Mouse (Mus musculus) c-Kit-positive CD71-negative TER-119-negative erythroid progenitor cells, embryonic 14.5 days (primary cell): ENCODE data around the gene Tmem63b.
"Not testable (repeated sequence)": the region's sequence is repeated elsewhere in the genome, so short reads cannot be mapped to it uniquely, and the experiment has no call there.

Experiments
- DNase-seq: peaks from one replicate; pipeline ENCODE4 v3.0.0-alpha.2; 2013; ENCODE audit warnings: low read depth

The Tmem63b gene

DNA sequence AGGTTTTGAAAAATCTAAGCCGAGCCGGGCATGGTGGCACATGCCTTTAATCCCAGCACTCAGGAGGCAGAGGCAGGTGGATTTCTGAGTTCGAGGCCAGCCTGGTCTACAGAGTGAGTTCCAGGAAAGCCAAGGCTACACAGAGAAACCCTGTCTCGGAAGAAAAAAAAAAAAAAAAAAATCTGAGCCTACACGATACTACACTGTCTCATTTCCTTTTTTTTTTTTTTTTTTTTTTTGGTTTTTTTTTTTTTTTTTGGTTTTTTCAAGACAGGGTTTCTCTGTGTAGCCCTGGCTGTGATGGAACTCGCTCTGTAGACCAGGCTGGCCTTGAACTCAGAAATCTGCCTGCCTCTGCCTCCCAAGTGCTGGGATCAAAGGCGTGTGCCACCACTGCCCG is 63.3 kb downstream of the Tmem63b start:
- not testable (repeated sequence) for DNase-seq

DNA sequence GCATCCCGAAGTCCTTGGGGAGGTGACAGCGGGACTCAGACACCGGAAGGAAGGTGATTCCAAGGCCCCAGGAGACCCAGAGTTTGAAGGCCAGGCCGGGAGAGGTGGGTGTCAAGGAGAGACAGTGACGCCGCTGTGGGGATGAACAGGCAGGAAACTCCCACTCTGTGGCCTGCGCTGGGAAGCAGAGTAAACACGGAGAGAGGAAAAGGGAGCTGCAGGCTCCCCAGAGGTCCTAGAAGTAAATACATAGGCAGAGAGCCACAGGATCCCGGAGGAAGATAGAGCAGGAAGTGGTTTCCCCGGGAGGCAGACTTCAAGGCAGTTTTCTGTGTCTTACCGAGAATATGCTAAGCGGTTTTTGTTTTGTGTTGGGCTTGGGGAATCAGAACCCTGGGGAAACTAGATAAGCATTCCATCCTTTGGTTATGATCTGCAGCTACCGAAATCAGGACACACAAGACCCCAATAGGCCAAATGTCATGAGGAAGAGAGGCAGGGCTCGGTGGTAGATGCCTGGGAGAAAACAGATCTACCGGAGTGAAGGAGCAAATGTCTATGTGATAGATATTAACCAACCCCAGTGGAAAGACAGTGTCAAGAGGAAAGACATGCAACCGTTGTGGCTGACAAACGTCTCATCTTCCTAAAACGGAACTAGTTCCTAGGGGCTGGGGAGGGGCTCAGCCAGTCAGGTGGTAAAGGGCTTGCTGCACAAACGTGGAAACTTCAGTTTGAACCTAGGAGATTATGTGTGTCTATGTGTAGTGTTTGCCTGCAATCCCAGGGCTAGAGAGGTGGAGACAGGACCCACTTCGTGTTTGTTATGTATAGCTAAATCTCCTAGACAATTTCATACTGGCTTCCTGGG is 67.1 kb downstream of the Tmem63b start:
- DNase-seq = no peak

DNA sequence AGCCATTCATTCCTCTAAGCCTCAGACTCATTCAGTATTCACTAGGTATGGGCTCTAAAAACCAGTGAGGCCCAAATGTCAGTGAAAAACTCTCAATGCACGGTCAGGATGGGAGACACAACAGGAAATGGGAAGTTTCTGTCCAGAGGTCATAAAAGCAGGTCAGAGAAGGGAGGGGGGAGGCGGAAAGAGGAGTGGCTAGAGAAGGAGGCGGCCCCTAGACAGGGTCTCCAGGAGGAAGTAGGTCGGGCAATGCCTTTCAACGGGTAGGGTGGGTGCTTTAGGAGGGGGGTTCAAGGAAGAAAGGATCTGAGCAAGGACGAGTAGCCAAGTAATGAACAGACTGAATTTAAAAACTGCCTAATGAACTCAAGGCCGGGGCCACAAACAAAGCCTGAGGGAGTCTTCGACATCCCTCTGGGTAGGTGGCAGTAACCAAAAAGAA is 67.7 kb downstream of the Tmem63b start:
- no peak for DNase-seq

DNA sequence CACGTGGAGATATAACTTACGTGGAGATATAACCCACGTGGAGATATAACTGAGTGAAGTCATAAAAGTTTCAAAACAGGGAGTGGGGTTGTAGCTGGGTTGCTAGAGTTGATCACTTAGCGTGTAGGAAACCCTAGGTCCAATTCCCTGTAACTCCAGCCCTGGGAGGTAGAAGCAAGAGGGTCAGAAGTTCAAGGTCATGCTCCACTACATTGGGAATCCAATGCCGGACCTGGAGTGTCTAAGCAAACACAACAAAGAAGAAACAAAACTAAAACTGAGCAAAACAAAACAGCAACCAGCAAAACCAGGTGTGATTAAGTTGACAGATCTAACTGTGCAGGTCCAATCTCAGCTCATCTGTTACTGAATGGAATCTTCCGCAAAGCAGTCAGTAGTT is 69.0 kb downstream of the Tmem63b start:
- no peak for DNase-seq

DNA sequence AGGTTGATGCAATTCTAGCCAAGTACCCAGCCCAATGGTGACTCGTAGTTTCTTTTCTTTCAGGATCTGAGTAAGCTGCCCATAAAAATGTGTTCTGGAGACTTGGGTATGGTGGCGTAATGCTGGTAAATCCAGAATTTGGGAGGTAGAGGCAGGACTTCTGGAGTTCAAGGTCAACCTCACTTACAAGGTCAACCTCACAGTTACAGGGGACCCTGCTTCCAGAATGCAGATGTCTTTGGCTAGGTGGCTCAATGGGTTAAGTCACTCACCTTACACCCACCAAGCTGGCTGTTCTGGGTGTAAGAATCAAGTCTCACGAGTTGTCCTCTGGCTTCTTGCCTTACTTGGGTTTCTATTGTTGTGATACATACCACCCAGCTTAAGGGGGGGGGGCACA is 70.0 kb downstream of the Tmem63b start:
- no peak for DNase-seq

DNA sequence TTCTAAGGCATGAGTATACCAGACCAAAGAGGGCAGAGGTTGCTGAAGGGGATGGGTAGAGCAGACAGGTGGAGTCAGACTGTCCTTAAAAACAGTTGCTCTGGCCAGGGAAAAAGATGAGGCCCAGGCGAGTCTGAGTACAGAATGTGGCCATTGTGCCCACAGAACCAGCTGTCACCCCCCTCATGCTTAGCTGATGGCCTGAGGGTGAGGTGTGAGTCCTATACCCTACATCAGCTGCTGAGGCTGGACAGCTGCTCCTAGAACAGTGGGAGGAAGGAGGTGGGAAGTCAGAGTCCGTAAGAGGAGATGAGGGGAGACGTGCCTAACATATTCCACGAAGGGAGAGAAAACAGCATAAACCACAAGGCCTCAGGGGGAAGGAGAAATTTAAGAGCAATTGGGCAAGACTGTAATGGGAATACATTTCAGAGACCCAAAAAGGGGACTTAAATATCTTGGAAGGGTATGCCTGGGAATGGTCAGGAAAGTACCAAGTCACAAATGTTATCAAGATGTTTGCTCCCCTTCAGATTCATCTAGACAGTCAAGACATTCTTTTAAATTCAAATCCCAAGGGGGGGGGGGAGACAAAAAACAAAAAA is 70.6 kb downstream of the Tmem63b start:
- DNase-seq = no peak

DNA sequence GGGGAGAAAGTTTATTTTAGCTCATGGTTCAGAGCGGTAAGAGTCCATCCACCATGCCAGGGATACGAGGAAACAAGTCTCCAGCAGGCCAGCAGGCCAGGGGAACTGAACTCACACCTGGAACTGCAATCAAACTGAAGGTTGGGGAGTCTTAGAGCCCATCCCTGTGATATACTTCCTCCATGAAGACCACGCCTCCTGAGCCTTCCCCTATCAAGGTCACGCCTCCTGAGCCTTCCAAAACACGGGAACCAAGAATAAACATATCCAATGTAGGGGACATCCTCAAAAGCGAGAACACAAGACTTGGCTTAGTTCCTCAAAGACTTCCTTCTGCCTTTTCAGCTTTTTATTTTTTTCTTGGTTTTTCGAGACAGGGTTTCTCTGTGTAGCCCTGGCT is 73.8 kb downstream of the Tmem63b start:
- no peak for DNase-seq

DNA sequence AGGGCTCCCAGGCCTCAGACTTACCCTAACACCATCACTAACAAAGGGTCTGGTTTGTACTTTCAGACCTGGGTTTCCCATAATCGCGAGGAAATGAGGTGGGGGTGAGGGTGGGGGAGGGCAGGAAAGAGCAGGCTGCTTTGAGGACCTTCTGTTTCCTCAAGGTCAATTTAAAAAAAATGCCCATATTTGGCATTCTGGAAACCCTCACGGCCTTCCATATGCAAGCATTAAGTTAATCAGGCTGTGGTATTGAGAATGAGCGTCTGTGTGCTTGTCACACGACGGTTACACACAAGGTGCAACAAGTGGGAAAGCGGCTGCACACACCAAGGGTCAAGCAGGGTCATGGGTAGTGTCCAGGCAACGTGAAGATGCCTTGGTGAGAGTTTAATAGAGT is 74.7 kb downstream of the Tmem63b start:
- DNase-seq = no peak
